Mouse (Mus musculus): ENCODE data around the gene Trmt2a. TPM values are rescaled to one million over a fixed set of nuclear protein-coding genes. Genes with fewer than 3 reads are reported as not detected.

Gene Trmt2a
- polyA plus RNA-seq, 1 experiment from 2014 or later: 83.4 TPM

DNA sequence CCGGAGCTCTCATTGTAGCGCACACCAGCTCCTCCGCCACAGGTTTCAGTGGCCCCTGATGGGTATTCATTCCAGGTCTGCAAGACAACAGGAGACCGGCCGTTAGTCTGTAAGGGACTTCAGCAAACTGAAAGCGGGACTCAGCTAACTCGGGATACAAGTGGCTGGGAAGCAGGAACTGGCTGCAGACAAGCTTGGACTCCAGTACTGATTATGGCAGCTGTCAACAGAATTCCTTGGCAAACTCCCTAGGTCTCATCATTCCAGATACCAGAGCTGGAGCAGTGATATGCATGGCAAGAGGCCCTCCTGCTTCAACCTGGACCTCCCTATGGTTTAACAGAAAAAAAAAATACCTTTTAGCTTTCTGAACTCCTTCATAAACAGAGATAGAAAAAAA is 33.6 kb upstream of the Trmt2a start:
- Histone ChIP-seq H3K4me2 (replicated peaks; ENCODE audit: low read depth, low read length) (no peak overlapping the region), H3K36me3 (ENCODE audit: control insufficient read depth, insufficient read depth, low read length) (no peaks in the 10 kb centered on the region), H3K4me1 (ENCODE audit: control insufficient read depth, insufficient read depth, low read length) (peaks cover 3% of the 10 kb centered on the region), H3K27ac (ENCODE audit: low read depth, low read length) (no peak overlapping the region), H3K4me3 (ENCODE audit: low read length) (no peak overlapping the region), H3K27me3 (ENCODE audit: control insufficient read depth, insufficient read depth, low read length) (no peaks in the 10 kb centered on the region), H3K9me3 (ENCODE audit: control insufficient read depth, low read length) (no peaks in the 10 kb centered on the region), H3K9ac (ENCODE audit: low read depth, low read length) (no peak overlapping the region)
- 84% methylated on average over 7 of the region's 7 CpGs for WGBS
- ATAC-seq (ENCODE audit: low FRiP score, low TSS enrichment): no peak

DNA sequence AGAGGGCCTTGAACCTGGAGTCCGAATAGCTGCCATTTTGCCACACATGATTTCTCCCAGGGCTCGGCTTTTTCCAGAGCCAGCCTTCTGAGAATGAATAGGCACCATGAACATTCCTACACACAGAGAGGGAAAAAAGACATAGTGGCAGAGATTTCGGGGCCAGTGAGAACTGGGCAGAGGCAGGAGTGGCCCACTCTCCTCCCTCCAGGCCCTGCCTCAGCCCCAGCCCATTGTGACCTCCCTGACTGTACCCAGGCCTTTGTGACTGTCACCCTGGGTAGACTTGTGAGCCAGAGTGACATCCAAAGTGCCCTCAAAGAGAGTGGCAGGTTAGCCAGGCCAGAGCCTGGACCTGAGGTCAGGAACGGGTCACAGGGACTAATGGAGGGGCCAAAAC is 30.9 kb upstream of the Trmt2a start, which contains the start of gene Ccdc188:
Gene Ccdc188 (plus strand): TSS at position 301 of the 400 bp plus-strand sequence.
- no peak within 1 kb of the TSS for H3K27ac ChIP-seq (ENCODE audit: low read depth, low read length)
- H3K4me1 ChIP-seq (ENCODE audit: control insufficient read depth, insufficient read depth, low read length): peaks cover 12% of the 10 kb centered on the region
- H3K27me3 ChIP-seq (ENCODE audit: control insufficient read depth, insufficient read depth, low read length): no peaks in the 10 kb centered on the region
- no peak within 1 kb of the TSS for H3K4me3 ChIP-seq (ENCODE audit: low read length)
- WGBS: 92% methylated on average over 4 of the region's 4 CpGs
- H3K9me3 ChIP-seq (ENCODE audit: control insufficient read depth, low read length): no peaks in the 10 kb centered on the region
- ATAC-seq (ENCODE audit: low FRiP score, low TSS enrichment): no peak
- H3K9ac ChIP-seq (ENCODE audit: low read depth, low read length): no peak within 1 kb of the TSS
- H3K4me2 ChIP-seq (replicated peaks; ENCODE audit: low read depth, low read length): no peak within 1 kb of the TSS
- H3K36me3 ChIP-seq (ENCODE audit: control insufficient read depth, insufficient read depth, low read length): peaks cover 3% of the 10 kb centered on the region

DNA sequence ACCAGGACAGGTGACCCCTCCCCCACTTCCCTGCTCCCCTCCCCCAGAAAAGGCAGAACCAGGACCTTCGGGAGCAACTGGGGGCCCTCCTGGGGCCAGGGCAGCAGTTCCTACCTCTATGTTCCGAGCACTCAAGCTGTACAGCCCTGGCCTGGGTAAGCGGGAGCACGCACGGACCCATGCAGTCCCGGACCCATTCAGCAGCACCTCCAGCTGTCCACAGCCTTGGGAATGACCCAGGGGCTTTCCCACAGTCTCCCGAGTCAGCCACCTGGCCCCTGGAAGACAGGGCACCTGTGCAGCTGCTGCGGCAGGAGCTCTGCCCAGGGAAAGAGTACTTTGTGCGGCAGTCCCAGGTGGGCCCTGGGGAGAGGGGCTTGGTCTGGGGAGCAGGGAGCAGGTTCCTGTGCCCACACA is 29.9 kb upstream of the Trmt2a start:
- WGBS: 75% methylated on average over 9 of the region's 9 CpGs

DNA sequence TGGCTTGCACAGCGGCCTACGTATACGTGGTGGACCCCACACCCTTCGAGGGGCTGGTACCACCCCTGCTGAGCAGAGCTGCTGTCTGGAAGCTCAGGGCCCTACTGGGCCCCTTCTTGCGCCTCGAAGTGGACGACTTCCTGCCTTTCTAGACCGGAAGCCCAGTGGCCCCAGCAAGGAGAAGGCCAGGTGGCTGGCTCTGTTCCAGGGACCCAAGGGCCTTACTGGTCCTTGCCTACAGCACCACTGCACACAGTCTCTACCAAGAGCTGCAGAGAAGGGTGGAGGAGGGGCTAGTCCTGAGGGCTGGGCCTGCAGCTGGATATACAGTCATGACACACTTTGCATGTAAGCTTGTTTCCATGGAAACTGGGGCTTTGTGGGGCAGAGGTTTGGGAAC is 28.5 kb upstream of the Trmt2a start:
- H3K27me3 ChIP-seq (ENCODE audit: control insufficient read depth, insufficient read depth, low read length): no peaks in the 10 kb centered on the region
- no peaks in the 10 kb centered on the region for H3K9me3 ChIP-seq (ENCODE audit: control insufficient read depth, low read length)
- H3K9ac ChIP-seq (ENCODE audit: low read depth, low read length): 0 out of 2 replicates have a peak overlapping the region, but pooled peaks have one; percentile 23
- no peak overlapping the region for H3K4me3 ChIP-seq (ENCODE audit: low read length)
- peaks cover 12% of the 10 kb centered on the region for H3K4me1 ChIP-seq (ENCODE audit: control insufficient read depth, insufficient read depth, low read length)
- 41% methylated on average over 8 of the region's 8 CpGs for WGBS
- no peak overlapping the region for H3K4me2 ChIP-seq (replicated peaks; ENCODE audit: low read depth, low read length)
- H3K27ac ChIP-seq (ENCODE audit: low read depth, low read length): no peak overlapping the region; the same call in 1 of the 2 replicates
- ATAC-seq (ENCODE audit: low FRiP score, low TSS enrichment): peak; percentile 60
- H3K36me3 ChIP-seq (ENCODE audit: control insufficient read depth, insufficient read depth, low read length): peaks cover 27% of the 10 kb centered on the region

More for the DNA sequence above, 29.9 kb upstream of the Trmt2a start:
- Histone ChIP-seq H3K27me3 (ENCODE audit: control insufficient read depth, insufficient read depth, low read length) (no peaks in the 10 kb centered on the region), H3K9me3 (ENCODE audit: control insufficient read depth, low read length) (no peaks in the 10 kb centered on the region), H3K36me3 (ENCODE audit: control insufficient read depth, insufficient read depth, low read length) (peaks cover 13% of the 10 kb centered on the region), H3K4me3 (ENCODE audit: low read length) (no peak overlapping the region), H3K4me1 (ENCODE audit: control insufficient read depth, insufficient read depth, low read length) (peaks cover 12% of the 10 kb centered on the region), H3K27ac (ENCODE audit: low read depth, low read length) (no peak overlapping the region), H3K4me2 (replicated peaks; ENCODE audit: low read depth, low read length) (no peak overlapping the region), H3K9ac (ENCODE audit: low read depth, low read length) (no peak overlapping the region)
- no peak for ATAC-seq (ENCODE audit: low FRiP score, low TSS enrichment)

DNA sequence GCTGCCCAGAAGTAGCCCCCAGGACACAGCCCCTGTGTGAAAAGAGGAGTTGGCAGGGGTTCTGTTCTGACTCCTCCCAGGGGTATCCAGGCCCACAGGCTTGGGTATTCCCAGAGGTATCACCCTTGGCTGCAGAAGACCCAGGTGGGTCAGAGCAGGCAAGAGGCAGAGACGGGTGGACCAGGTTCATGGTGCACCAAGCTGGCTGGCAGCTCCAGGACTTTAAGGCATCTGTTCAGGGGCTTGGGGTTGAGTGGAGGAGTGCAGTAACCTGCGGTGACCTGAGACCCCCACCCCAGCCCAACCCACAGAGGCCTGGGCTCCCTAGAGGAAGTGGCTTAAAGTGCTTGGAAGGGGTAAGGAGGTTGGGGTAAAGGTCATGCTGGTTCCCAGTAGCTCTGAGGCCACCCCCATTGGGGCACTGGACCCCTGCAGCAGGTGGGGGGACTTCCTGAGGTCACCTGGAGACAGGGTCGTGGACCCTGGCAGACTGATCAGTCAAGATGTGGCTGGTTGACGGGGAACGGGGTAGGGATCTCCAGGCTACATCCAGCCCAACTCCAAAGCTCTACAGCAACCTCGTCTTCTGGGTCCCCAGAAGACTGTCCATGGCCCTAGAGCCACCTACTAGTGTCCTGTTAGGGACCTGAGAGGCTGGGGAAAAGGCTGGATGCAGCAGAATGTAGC is 27.5 kb upstream of the Trmt2a start:
- Histone ChIP-seq H3K4me2 (replicated peaks; ENCODE audit: low read depth, low read length) (no peak overlapping the region), H3K27me3 (ENCODE audit: control insufficient read depth, insufficient read depth, low read length) (no peaks in the 10 kb centered on the region), H3K27ac (ENCODE audit: low read depth, low read length) (no peak overlapping the region), H3K9me3 (ENCODE audit: control insufficient read depth, low read length) (no peaks in the 10 kb centered on the region), H3K36me3 (ENCODE audit: control insufficient read depth, insufficient read depth, low read length) (peaks cover 37% of the 10 kb centered on the region), H3K4me1 (ENCODE audit: control insufficient read depth, insufficient read depth, low read length) (peaks cover 12% of the 10 kb centered on the region), H3K9ac (ENCODE audit: low read depth, low read length) (no peak overlapping the region), H3K4me3 (ENCODE audit: low read length) (no peak overlapping the region)
- WGBS: 88% methylated on average over 6 of the region's 6 CpGs
- no peak for ATAC-seq (ENCODE audit: low FRiP score, low TSS enrichment)

DNA sequence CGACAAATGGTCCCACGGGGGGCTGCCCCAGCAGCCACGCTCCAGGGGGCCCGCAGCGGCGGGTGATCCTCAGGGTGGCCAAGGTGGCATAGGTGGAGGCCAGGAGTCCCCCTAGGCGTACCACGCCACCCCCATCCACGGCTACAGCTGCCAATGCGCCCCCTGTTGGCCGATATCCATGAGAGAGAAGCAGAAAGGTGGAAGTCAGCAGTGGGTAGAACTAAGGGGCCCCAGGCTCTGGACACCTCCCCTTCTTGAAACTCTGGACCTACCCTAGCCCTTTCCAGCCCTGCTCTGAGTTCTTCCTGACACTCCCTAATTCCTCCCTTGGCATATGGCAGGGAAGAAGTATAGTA is 27.0 kb upstream of the Trmt2a start:
- no peak overlapping the region for H3K4me3 ChIP-seq (ENCODE audit: low read length)
- ATAC-seq (ENCODE audit: low FRiP score, low TSS enrichment): no peak

DNA sequence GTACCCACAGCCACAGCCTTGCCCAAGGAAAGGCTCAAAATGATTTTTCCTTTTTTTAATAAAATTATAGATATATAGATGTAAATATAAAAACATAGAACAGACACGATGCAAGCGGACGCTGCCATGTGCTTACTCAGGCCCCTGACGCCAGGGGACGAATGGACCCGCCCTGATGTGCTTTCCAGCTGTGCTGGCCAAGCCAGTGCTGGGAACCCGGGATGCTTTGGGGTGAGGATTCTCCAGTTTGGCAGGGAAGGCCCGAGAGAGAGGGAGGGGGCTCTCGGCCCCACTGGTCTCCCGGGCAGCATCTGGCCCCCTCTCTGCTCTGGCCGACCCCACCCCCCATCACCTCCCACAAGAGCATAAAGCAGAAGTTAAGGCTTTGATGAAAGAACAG is 26.3 kb upstream of the Trmt2a start:
- Histone ChIP-seq H3K27ac (ENCODE audit: low read depth, low read length) (no peak overlapping the region), H3K4me2 (replicated peaks; ENCODE audit: low read depth, low read length) (no peak overlapping the region), H3K27me3 (ENCODE audit: control insufficient read depth, insufficient read depth, low read length) (no peaks in the 10 kb centered on the region), H3K36me3 (ENCODE audit: control insufficient read depth, insufficient read depth, low read length) (peaks cover 48% of the 10 kb centered on the region), H3K9ac (ENCODE audit: low read depth, low read length) (no peak overlapping the region), H3K4me3 (ENCODE audit: low read length) (no peak overlapping the region), H3K9me3 (ENCODE audit: control insufficient read depth, low read length) (no peaks in the 10 kb centered on the region), H3K4me1 (ENCODE audit: control insufficient read depth, insufficient read depth, low read length) (peaks cover 12% of the 10 kb centered on the region)
- WGBS: 81% methylated on average over 11 of the region's 11 CpGs
- no peak for ATAC-seq (ENCODE audit: low FRiP score, low TSS enrichment)

More for the DNA sequence above, 27.0 kb upstream of the Trmt2a start:
- H3K4me2 ChIP-seq (replicated peaks; ENCODE audit: low read depth, low read length): no peak overlapping the region
- WGBS: 77% methylated on average over 11 of the region's 11 CpGs
- H3K4me1 ChIP-seq (ENCODE audit: control insufficient read depth, insufficient read depth, low read length): peaks cover 12% of the 10 kb centered on the region
- no peaks in the 10 kb centered on the region for H3K9me3 ChIP-seq (ENCODE audit: control insufficient read depth, low read length)
- H3K27me3 ChIP-seq (ENCODE audit: control insufficient read depth, insufficient read depth, low read length): no peaks in the 10 kb centered on the region
- no peak overlapping the region for H3K27ac ChIP-seq (ENCODE audit: low read depth, low read length)
- no peak overlapping the region for H3K9ac ChIP-seq (ENCODE audit: low read depth, low read length)
- H3K36me3 ChIP-seq (ENCODE audit: control insufficient read depth, insufficient read depth, low read length): peaks cover 42% of the 10 kb centered on the region

DNA sequence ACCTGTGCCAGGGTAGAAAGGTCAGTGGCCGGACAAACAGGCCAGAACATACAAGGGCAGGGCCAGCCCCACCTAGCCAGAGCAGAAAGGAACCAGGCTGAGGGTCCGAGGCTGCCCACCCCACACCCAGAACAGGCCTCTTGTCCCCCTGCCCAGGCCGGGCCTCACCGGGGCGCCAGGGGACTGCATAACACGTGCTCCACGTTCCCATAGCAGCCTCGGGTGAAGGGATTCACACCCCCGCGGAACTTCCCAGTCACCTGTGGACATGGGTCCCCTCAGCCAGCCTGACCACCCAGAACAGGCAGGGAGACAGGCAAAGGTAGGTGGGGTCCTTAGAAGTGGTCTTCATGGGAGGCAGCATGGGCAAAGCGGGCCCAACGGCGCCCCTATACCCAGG is 21.3 kb upstream of the Trmt2a start:
- Histone ChIP-seq H3K36me3 (ENCODE audit: control insufficient read depth, insufficient read depth, low read length) (peaks cover 60% of the 10 kb centered on the region), H3K4me2 (replicated peaks; ENCODE audit: low read depth, low read length) (no peak overlapping the region), H3K9me3 (ENCODE audit: control insufficient read depth, low read length) (no peaks in the 10 kb centered on the region), H3K4me1 (ENCODE audit: control insufficient read depth, insufficient read depth, low read length) (peaks cover 11% of the 10 kb centered on the region; the same call in 1 of the 2 replicates), H3K4me3 (ENCODE audit: low read length) (no peak overlapping the region), H3K27ac (ENCODE audit: low read depth, low read length) (no peak overlapping the region), H3K9ac (ENCODE audit: low read depth, low read length) (no peak overlapping the region), H3K27me3 (ENCODE audit: control insufficient read depth, insufficient read depth, low read length) (no peaks in the 10 kb centered on the region)
- ATAC-seq (ENCODE audit: low FRiP score, low TSS enrichment): no peak
- WGBS: 88% methylated on average over 13 of the region's 13 CpGs

DNA sequence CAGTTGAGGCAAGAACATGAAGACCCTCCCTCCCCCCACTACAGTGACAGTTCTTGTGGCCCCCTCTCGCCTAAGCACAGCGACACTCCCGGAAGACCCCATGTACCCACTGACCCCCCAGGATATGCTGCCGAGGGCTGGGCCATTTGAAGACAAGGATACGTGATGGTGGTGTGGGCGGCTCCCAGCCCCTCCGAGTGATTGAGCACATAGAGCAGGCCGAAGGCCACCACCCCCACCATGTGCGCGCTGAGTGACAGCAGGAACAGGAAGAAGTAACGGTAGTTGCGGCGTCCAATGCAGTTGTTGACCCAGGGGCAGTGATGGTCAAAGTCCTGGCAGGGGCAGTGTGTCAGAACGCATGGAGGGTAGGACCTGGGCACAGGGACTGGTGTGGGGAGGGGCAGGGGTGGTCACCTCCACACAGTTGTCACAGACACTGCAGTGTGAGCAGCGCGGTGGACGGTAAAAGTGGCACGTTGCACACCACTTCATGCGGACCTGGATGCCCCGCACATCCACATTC is 20.5 kb upstream of the Trmt2a start:
- no peak overlapping the region for H3K4me2 ChIP-seq (replicated peaks; ENCODE audit: low read depth, low read length)
- ATAC-seq (ENCODE audit: low FRiP score, low TSS enrichment): no peak
- no peaks in the 10 kb centered on the region for H3K9me3 ChIP-seq (ENCODE audit: control insufficient read depth, low read length)
- peaks cover 11% of the 10 kb centered on the region; the same call in 1 of the 2 replicates for H3K4me1 ChIP-seq (ENCODE audit: control insufficient read depth, insufficient read depth, low read length)
- no peak overlapping the region for H3K9ac ChIP-seq (ENCODE audit: low read depth, low read length)
- no peak overlapping the region for H3K27ac ChIP-seq (ENCODE audit: low read depth, low read length)
- 87% methylated on average over 20 of the region's 20 CpGs for WGBS
- H3K36me3 ChIP-seq (ENCODE audit: control insufficient read depth, insufficient read depth, low read length): peaks cover 54% of the 10 kb centered on the region
- H3K27me3 ChIP-seq (ENCODE audit: control insufficient read depth, insufficient read depth, low read length): no peaks in the 10 kb centered on the region
- no peak overlapping the region for H3K4me3 ChIP-seq (ENCODE audit: low read length)

Data from kidney, embryonic 14.5 days (tissue).